Mouse (Mus musculus): ENCODE results near the gene Ube2r2. TPM values are rescaled to one million over a fixed set of nuclear protein-coding genes. Genes with fewer than 3 reads are reported as not detected.
A peak's percentile ranks its signal among the peaks of the same experiment; 100 is the strongest.

Gene Ube2r2
- polyA plus RNA-seq, 1 experiment from 2014 or later, result 45.4 TPM

DNA sequence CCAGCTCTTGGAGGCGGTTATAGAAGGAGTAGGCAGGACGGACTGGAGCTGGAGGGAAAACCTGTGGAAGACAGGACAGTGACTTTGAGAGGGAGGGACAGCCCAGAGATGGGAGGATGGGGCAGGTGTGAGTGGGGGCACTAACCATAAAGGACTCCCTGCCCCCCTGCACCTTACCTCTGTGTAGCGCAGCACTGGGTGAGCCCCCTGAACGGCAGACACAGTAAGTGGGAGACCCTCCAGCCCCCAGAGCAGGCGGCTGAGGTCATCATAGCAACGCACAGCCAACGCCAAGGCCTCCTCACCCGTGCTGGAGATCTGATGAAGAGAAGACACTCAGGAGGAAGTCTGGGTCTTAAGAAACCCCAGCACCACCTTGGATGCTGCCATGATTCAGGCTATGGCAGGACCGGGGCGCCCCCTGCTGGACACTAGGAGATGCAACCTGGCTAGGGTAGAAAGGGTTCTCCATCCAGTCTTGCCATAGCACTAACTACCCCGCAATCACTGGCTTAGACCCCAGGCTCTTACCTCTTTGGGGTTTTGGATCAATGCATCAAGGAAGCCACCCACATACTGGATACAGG lies 16.7 kb upstream of the Ube2r2 start:
- WGBS (ENCODE audit: insufficient replicate concordance), result 67% methylated on average over 11 of the region's 11 CpGs
- ATAC-seq (ENCODE audit: insufficient read depth), result 0 out of 2 replicates have a peak, but pooled peaks have one; percentile 23
- Histone ChIP-seq H3K4me1 (replicated peaks) (peaks cover 11% of the 10 kb centered on the region), H3K27me3 (no peaks in the 10 kb centered on the region), H3K9ac (no peak overlapping the region), H3K36me3 (replicated peaks) (peaks cover 68% of the 10 kb centered on the region), H3K27ac (replicated peaks) (no peak overlapping the region), H3K9me3 (replicated peaks) (no peaks in the 10 kb centered on the region), H3K4me2 (no peak overlapping the region), H3K4me3 (replicated peaks) (no peak overlapping the region)

DNA sequence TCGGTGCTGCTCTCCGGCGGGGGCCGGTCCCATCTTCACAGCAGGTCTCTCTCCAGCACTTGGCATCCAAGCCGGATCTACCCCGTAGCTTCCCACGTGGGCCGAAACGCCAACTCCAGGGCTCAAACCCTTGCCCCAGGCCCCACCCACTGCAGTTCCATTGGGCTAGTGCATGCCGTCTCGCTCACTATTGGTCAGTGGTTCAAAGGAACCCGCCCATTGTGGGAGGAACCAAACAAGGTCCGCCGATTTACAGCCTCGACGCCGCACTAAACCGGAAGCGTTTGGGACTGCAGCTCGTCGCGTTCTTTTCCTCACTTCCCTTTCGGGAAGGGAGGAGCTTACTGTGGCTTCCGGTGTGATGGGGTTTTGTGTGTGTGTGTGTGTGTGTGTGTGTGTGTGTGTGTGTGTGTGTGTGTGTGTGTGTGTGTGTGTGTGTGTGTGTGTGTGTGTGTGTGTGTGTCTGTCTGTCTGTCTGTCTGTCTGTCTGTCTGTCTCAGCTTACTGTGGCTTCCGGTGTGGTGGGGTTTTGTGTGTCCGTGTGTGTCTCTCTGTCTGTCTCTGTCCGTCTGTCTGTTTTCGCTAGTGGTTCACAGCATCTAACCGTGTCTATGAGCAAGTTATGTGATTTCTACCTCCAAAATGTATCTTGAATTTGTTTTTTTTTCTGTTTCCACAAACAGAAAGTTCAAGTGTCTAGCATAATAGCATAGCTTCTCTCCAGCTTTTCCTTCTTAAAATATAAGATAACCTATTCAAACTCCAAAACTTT lies 11.2 kb upstream of the Ube2r2 start, which contains the start of gene Nol6:
Nol6 (minus strand) TSS at position 276 of the 772 bp plus-strand sequence.
- H3K9ac ChIP-seq, result peak within 1 kb of the TSS; percentile 54
- H3K4me2 ChIP-seq, result peak within 1 kb of the TSS; percentile 89
- peak within 1 kb of the TSS; percentile 73 for H3K4me3 ChIP-seq (replicated peaks)
- no peaks in the 10 kb centered on the region for H3K9me3 ChIP-seq (replicated peaks)
- 0 out of 2 replicates have a peak, but pooled peaks cover 3% of the 10 kb centered on the region for H3K27me3 ChIP-seq
- peak; percentile 99 for ATAC-seq (ENCODE audit: insufficient read depth)
- H3K27ac ChIP-seq (replicated peaks), result peak within 1 kb of the TSS; percentile 61; the same call in 1 of the 2 replicates
- under 1% methylated on average over 29 of the region's 29 CpGs for WGBS (ENCODE audit: insufficient replicate concordance)
- H3K4me1 ChIP-seq (replicated peaks), result peaks cover 14% of the 10 kb centered on the region
- peaks cover 29% of the 10 kb centered on the region for H3K36me3 ChIP-seq (replicated peaks)

DNA sequence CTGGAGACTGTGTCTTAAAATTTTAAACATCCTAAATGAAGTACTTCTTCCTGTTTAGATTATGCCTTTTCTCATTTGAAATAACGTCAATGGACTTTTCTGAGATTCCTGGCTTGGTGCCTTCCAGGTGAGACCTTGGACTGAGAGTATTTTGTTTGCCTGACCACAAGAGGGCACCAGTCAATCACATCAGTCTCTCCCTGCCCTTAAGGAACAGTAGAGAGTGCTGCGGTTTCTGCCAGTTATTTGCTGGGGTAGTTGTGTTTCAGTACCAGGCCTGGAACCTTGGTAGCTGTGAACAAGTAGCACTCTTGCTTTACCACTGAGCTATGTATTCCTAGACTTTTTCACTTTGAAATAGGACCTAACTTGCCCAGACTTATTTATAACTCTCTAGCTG lies 6.1 kb upstream of the Ube2r2 start:
- Histone ChIP-seq H3K4me1 (replicated peaks) (peaks cover 49% of the 10 kb centered on the region), H3K9me3 (replicated peaks) (no peaks in the 10 kb centered on the region), H3K36me3 (replicated peaks) (no peaks in the 10 kb centered on the region), H3K4me2 (peak overlapping the region; percentile 57), H3K27me3 (0 out of 2 replicates have a peak, but pooled peaks cover 3% of the 10 kb centered on the region), H3K27ac (replicated peaks) (peak overlapping the region; percentile 97), H3K4me3 (replicated peaks) (0 out of 2 replicates have a peak overlapping the region, but pooled peaks have one; percentile 7), H3K9ac (peak overlapping the region; percentile 25)
- 0% methylated on average over 2 of the region's 2 CpGs for WGBS (ENCODE audit: insufficient replicate concordance)
- peak; percentile 84 for ATAC-seq (ENCODE audit: insufficient read depth)

DNA sequence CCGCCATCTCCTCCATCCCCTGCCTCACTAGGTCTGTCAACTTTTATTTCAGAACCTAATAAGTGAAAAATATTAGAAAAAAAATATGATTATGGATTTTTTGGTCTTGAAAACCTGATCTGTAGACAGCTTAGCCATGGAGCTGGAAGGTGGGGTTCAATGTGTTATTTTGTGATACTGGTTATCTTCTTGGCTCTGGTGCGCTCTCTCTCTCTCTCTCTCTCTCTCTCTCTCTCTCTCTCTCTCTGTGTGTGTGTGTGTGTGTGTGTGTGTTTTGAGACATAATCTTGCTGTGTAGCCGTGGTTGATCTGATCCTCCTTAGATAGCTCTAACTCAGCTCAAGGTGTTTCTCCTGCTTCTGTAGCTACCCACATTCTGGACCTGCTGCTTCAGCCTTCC lies 5.7 kb upstream of the Ube2r2 start:
- 0 out of 2 replicates have a peak overlapping the region, but pooled peaks have one; percentile 7 for H3K4me3 ChIP-seq (replicated peaks)
- peaks cover 53% of the 10 kb centered on the region for H3K4me1 ChIP-seq (replicated peaks)

DNA sequence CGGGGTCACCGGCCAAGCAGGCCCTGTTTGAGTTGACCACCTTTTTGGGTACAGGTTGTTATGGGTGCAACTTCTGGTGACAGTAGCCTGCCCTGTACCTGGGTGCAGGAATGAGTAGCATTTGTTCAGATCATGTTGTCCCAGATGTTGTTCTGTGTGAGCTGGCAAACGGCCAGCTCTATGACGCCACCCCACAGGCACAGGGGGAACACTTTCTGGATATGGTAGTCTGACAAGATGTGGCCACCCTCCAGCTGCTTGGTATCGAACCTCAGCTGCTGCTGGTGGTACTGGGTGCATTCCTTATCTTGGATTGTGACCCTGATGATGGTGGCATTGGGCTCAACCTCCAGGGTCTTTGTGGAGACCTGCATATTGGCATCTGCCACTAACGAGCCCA lies 3.1 kb upstream of the Ube2r2 start:
- WGBS (ENCODE audit: insufficient replicate concordance), result 46% methylated on average over 6 of the region's 6 CpGs
- H3K4me2 ChIP-seq, result 0 out of 2 replicates have a peak overlapping the region, but pooled peaks have one; percentile 1
- H3K27me3 ChIP-seq, result no peaks in the 10 kb centered on the region
- no peak overlapping the region for H3K9ac ChIP-seq
- ATAC-seq (ENCODE audit: insufficient read depth), result no peak
- no peaks in the 10 kb centered on the region for H3K9me3 ChIP-seq (replicated peaks)
- peak overlapping the region; percentile 97 for H3K27ac ChIP-seq (replicated peaks)
- H3K36me3 ChIP-seq (replicated peaks), result no peaks in the 10 kb centered on the region
- H3K4me3 ChIP-seq (replicated peaks), result no peak overlapping the region
- H3K4me1 ChIP-seq (replicated peaks), result peaks cover 54% of the 10 kb centered on the region

More for the DNA sequence above, 5.7 kb upstream of the Ube2r2 start:
- 38% methylated on average over 3 of the region's 3 CpGs for WGBS (ENCODE audit: insufficient replicate concordance)
- H3K36me3 ChIP-seq (replicated peaks), result no peaks in the 10 kb centered on the region
- H3K9me3 ChIP-seq (replicated peaks), result no peaks in the 10 kb centered on the region
- H3K27ac ChIP-seq (replicated peaks), result peak overlapping the region; percentile 97
- H3K4me2 ChIP-seq, result peak overlapping the region; percentile 57
- peak; percentile 92 for ATAC-seq (ENCODE audit: insufficient read depth)
- peak overlapping the region; percentile 26 for H3K9ac ChIP-seq
- H3K27me3 ChIP-seq, result 0 out of 2 replicates have a peak, but pooled peaks cover 3% of the 10 kb centered on the region

DNA sequence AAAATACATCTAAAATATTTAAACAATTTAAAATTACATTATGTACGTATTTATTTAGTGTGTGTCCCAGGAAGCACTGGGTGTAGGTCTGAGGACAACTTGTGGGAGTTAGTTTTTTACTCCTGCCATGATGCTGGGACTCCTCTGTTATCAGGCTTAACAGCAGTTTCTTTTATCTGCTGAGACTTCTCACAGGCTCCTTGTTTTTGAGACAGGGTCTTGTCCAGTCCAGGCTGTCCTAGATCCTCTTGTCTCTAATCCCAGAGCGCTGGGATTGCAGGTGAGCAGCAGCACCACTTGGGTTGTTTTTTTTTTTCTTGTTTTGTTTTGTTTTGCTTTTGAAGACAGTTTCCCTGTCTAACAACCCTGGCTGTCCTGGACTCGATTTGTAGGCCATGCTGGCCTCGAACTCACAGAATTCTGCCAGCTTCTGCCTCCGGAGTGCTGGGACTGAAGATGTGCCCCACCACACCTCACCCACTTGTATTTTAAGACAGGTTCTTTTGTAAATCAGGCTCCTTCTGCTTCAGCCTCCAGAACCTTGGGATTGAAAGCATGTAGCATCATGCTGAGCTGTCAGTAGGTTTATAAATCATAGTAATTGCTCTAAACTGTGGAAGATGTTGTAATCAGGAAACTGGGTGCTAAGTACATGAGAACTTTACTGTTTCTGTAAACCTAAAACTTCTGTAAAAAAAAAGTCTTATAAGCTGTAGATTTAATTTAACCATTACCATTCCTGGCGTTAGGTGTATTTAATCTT lies 1.8 kb upstream of the Ube2r2 start:
- peak overlapping the region; percentile 42 for H3K4me2 ChIP-seq
- peak overlapping the region; percentile 97 for H3K27ac ChIP-seq (replicated peaks)
- H3K27me3 ChIP-seq, result no peaks in the 10 kb centered on the region
- H3K9me3 ChIP-seq (replicated peaks), result no peaks in the 10 kb centered on the region
- peaks cover 6% of the 10 kb centered on the region; the same call in 1 of the 2 replicates for H3K36me3 ChIP-seq (replicated peaks)
- ATAC-seq (ENCODE audit: insufficient read depth), result no peak
- peaks cover 62% of the 10 kb centered on the region for H3K4me1 ChIP-seq (replicated peaks)
- H3K4me3 ChIP-seq (replicated peaks), result peak overlapping the region; percentile 9
- 49% methylated on average over 6 of the region's 6 CpGs for WGBS (ENCODE audit: insufficient replicate concordance)
- H3K9ac ChIP-seq, result peak overlapping the region; percentile 16

DNA sequence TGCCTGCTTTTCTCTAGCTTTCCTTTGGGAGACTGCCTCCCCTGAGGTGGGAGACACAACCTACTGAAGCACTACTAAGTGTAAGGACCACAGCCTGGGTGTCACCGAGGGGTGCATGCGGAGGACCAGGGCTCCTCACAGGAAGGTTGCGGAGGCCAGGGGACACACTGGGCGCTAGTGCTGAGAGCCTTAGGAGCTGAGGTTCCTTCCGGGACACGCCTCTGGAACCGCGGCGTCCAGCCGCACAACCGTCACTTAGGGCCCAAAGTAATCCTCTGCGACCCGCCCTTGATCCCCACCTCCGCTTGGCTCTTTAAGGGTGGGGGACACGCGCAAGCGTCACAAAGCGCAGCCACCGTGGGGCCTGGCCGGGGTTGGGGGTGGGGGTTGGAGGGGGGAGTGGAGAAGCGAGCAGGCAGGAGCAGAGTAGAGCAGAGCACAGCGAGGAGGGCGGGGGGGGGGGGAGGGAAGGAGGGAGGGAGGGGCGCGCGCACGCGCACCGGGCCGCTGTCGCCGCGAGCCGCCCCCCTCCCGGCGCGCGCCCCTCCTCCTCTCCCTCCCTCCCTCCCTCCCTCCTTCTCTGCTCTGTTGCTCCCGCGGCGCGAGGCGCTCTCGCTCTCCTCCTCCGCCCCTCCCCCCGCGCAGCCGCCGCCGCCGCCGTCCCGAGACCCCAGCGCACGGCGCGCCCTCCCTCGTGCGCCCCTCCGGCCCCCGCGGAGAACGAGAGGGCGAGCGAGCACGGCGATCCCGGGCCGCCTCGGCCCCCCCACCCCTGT lies 420 bp upstream of the Ube2r2 start:
- peak overlapping the region; percentile 80 for H3K4me2 ChIP-seq
- H3K4me3 ChIP-seq (replicated peaks), result peak overlapping the region; percentile 90
- no peaks in the 10 kb centered on the region for H3K9me3 ChIP-seq (replicated peaks)
- ATAC-seq (ENCODE audit: insufficient read depth), result peak; percentile 83
- H3K9ac ChIP-seq, result peak overlapping the region; percentile 100
- WGBS (ENCODE audit: insufficient replicate concordance), result 2% methylated on average over 43 of the region's 70 CpGs
- H3K4me1 ChIP-seq (replicated peaks), result peaks cover 60% of the 10 kb centered on the region
- peak overlapping the region; percentile 97 for H3K27ac ChIP-seq (replicated peaks)
- H3K27me3 ChIP-seq, result no peaks in the 10 kb centered on the region
- H3K36me3 ChIP-seq (replicated peaks), result peaks cover 19% of the 10 kb centered on the region

DNA sequence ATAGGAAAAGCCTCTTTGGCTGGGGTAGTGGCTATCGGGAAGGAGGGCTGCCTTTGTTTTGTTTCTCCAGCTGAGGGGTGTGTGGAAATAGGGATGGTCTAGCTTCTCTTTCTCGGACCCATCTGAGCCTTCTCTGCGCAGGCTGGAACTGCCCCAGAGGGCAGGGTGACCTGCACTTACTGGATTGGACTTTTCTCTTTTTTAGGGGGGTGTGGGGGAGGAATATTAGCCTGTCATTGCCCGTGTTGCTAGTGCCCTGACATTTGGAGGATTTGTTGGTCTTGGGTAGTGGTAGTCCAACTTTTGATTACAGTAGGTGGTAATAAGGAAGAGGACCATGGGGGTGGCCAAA lies 887 bp downstream of the Ube2r2 start:
- peak overlapping the region; percentile 100 for H3K9ac ChIP-seq
- peak overlapping the region; percentile 97 for H3K27ac ChIP-seq (replicated peaks)
- H3K9me3 ChIP-seq (replicated peaks), result no peaks in the 10 kb centered on the region
- 0% methylated on average over 4 of the region's 4 CpGs for WGBS (ENCODE audit: insufficient replicate concordance)
- H3K4me2 ChIP-seq, result peak overlapping the region; percentile 80
- H3K4me1 ChIP-seq (replicated peaks), result peaks cover 59% of the 10 kb centered on the region
- peaks cover 31% of the 10 kb centered on the region for H3K36me3 ChIP-seq (replicated peaks)
- no peaks in the 10 kb centered on the region for H3K27me3 ChIP-seq
- peak; percentile 7 for ATAC-seq (ENCODE audit: insufficient read depth)
- H3K4me3 ChIP-seq (replicated peaks), result peak overlapping the region; percentile 90

DNA sequence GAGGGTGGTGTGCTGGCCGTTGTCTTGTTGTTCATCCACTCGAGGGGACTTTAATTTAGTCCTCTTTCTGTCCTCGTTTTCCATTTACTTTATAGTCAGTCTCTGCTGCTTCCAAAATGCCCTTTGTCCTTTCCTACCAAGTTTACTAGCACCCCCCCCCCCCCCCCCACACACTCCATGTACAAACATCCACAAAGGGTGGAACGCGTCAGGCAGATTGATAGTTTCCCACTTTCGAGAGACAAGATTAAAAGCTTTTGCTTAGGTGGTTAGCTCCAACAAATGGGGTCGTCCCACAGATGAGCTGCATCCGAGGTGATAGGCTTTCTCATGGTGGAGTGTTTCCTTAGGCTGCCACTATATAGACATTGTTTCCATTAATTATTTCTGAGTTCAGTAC lies 1.3 kb downstream of the Ube2r2 start:
- Histone ChIP-seq H3K4me1 (replicated peaks) (peaks cover 55% of the 10 kb centered on the region), H3K9ac (peak overlapping the region; percentile 100), H3K36me3 (replicated peaks) (peaks cover 31% of the 10 kb centered on the region), H3K9me3 (replicated peaks) (no peaks in the 10 kb centered on the region), H3K4me3 (replicated peaks) (peak overlapping the region; percentile 90), H3K27me3 (no peaks in the 10 kb centered on the region), H3K27ac (replicated peaks) (peak overlapping the region; percentile 97), H3K4me2 (peak overlapping the region; percentile 80)
- WGBS (ENCODE audit: insufficient replicate concordance), result under 1% methylated on average over 8 of the region's 8 CpGs
- no peak for ATAC-seq (ENCODE audit: insufficient read depth)

DNA sequence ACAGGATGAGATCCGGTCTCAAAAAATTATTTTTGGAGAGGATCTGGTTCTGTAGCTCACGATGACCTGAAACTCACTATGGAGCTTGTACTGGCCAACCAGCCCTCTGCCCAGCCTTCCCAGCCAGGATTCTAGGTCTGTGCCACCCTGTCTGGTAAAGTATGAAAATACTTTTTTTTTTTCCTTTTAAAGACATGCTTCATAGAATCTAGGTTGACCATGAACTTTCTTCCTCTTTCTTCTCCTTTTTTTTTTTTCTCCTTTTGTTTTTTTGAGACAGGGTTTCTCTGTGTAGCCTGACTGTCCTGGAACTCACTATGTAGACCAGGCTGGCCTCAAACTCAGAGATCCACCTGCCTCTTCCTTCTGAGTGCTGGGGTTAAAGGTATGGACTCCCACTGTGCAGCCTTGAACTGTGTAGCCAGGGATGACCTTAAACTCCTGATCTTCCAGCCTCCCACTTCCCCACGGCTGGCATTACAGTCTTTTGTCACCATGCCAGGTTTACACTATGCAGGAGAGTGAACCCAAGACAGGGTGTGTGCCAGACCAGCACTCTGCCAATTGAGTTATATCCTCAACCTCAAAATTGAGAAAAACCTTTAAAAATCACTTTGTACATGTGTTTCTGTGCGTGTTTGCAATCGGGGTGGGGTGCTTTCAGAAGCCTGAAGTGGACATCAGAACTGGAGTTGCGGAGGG lies 4.8 kb downstream of the Ube2r2 start:
- 83% methylated on average over 6 of the region's 6 CpGs for WGBS (ENCODE audit: insufficient replicate concordance)
- Histone ChIP-seq H3K4me2 (no peak overlapping the region), H3K27ac (replicated peaks) (no peak overlapping the region), H3K4me1 (replicated peaks) (peaks cover 36% of the 10 kb centered on the region), H3K9ac (no peak overlapping the region), H3K27me3 (no peaks in the 10 kb centered on the region), H3K9me3 (replicated peaks) (no peaks in the 10 kb centered on the region), H3K4me3 (replicated peaks) (no peak overlapping the region), H3K36me3 (replicated peaks) (peaks cover 46% of the 10 kb centered on the region)
- no peak for ATAC-seq (ENCODE audit: insufficient read depth)

Measured in liver, embryonic 15.5 days (tissue).